23 mouse cellular contexts compared by ENCODE assay signal in the genomic region with DNA sequence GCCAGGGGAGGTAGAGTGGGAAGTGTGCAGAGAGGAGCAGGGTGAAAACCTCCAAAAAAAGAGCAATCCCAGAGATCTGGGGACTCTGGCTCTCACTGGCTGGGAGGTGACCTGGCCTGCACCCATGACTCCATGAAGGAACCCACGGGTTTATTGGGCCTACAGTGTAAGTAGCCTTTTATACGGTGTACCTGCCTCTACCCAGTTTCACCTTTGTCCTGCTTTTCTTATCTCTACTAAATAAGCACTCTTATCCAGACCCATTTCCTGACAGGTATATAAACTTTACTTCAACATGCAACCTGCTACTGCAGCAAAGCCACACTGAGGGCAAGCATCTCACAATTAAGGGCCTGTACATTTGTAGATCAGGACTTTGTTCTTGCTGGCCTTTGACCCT.
DNase-seq lines count a peak whose midpoint lies in the region; ATAC-seq and TF ChIP-seq lines count a peak whose summit lies in the region.
"Had no signal": no experiment of that assay in that cellular context is flagged by ENCODE, and none has a peak within 500 bp of the region (broad histone marks: within the 10 kb centered on the region; RNA-seq: fewer than 3 reads in every experiment).

No protein-coding gene starts in this region.

- ATAC-seq in liver, postnatal 0 days: peak; percentile 58
- ATAC-seq in liver, embryonic 12.5 days: no peak
- ATAC-seq in intestine, postnatal 0 days: peak; percentile 86
- no peak for ATAC-seq in limb, embryonic 15.5 days (ENCODE audit: insufficient number of reproducible peaks, low FRiP score, low TSS enrichment, low read depth)
- ATAC-seq in midbrain, embryonic 16.5 days: no peak
- ATAC-seq: forebrain, embryonic 14.5 days; hindbrain, postnatal 0 days had no signal

- TF ChIP-seq EP300 in liver, postnatal 0 days (IDR thresholded peaks at IDR 0.05; ENCODE audit: low read depth): no peak

- H3K4me1 ChIP-seq in liver, postnatal 0 days (ENCODE audit: insufficient read depth): peaks cover 9% of the 10 kb centered on the region
- 0 out of 2 replicates have a peak, but pooled peaks cover 3% of the 10 kb centered on the region for H3K4me1 ChIP-seq in liver, embryonic 12.5 days
- H3K4me1 ChIP-seq in intestine, postnatal 0 days (replicated peaks; ENCODE audit: control insufficient read depth, insufficient read depth, low read length): 0 out of 2 replicates have a peak, but pooled peaks cover 3% of the 10 kb centered on the region
- peaks cover 26% of the 10 kb centered on the region for H3K4me1 ChIP-seq in limb, embryonic 15.5 days
- peaks cover 29% of the 10 kb centered on the region for H3K4me1 ChIP-seq in midbrain, embryonic 16.5 days (ENCODE audit: control insufficient read depth, insufficient read depth, low read length)

- H3K9me3 ChIP-seq in liver, postnatal 0 days (ENCODE audit: low read length): no peaks in the 10 kb centered on the region
- H3K9me3 ChIP-seq in liver, embryonic 12.5 days (replicated peaks): no peaks in the 10 kb centered on the region
- no peaks in the 10 kb centered on the region for H3K9me3 ChIP-seq in intestine, postnatal 0 days (ENCODE audit: control insufficient read depth)
- H3K9me3 ChIP-seq in limb, embryonic 15.5 days: no peaks in the 10 kb centered on the region
- no peaks in the 10 kb centered on the region for H3K9me3 ChIP-seq in midbrain, embryonic 16.5 days (replicated peaks; ENCODE audit: control insufficient read depth, low read length, poor library complexity, severe bottlenecking)
- H3K9me3 ChIP-seq: embryonic facial prominence, embryonic 13.5 days; forebrain, embryonic 10.5 days; heart, embryonic 10.5 days; hindbrain, embryonic 12.5 days had no signal

- no peaks in the 10 kb centered on the region for H3K36me3 ChIP-seq in liver, postnatal 0 days (replicated peaks; ENCODE audit: insufficient read depth, low read length)
- no peaks in the 10 kb centered on the region for H3K36me3 ChIP-seq in liver, embryonic 12.5 days
- H3K36me3 ChIP-seq in intestine, postnatal 0 days (ENCODE audit: control insufficient read depth, insufficient read depth): no peaks in the 10 kb centered on the region
- no peaks in the 10 kb centered on the region for H3K36me3 ChIP-seq in limb, embryonic 15.5 days
- H3K36me3 ChIP-seq in midbrain, embryonic 16.5 days (ENCODE audit: control insufficient read depth, insufficient read depth, low read length): no peaks in the 10 kb centered on the region
- H3K36me3 ChIP-seq: embryonic facial prominence, embryonic 13.5 days; forebrain, embryonic 10.5 days; heart, embryonic 10.5 days; hindbrain, embryonic 12.5 days had no signal

- DNase-seq in liver, postnatal 0 days: no peak
- DNase-seq in spleen, postnatal 14 days (ENCODE audit: low spot score in 2 of 2): no peak
- DNase-seq in layer of hippocampus, adult 11-12 months (ENCODE audit: low spot score): no peak
- DNase-seq: adrenal gland, adult 2 months; adrenal gland, postnatal 25 days; cerebellum, adult 11-12 months; cerebellum, adult 9-10 months; cerebellum, postnatal 25 days; gastrocnemius, postnatal 36 days; heart, adult 18-20 months; heart, postnatal 10 days; heart, postnatal 4 days had no signal

- no peak overlapping the region for H3K4me3 ChIP-seq in liver, postnatal 0 days (ENCODE audit: low read depth, low read length)
- no peak overlapping the region for H3K4me3 ChIP-seq in liver, embryonic 12.5 days
- H3K4me3 ChIP-seq in intestine, postnatal 0 days (ENCODE audit: low read depth, low read length): no peak overlapping the region
- no peak overlapping the region for H3K4me3 ChIP-seq in limb, embryonic 15.5 days
- H3K4me3 ChIP-seq in midbrain, embryonic 16.5 days (ENCODE audit: low read depth, low read length): no peak overlapping the region
- H3K4me3 ChIP-seq: embryonic facial prominence, embryonic 13.5 days; erythroblast, embryonic 14.5 days; forebrain, embryonic 10.5 days; heart, embryonic 10.5 days; hindbrain, embryonic 12.5 days had no signal

- H3K27me3 ChIP-seq in liver, postnatal 0 days (ENCODE audit: insufficient read depth, low read length): no peaks in the 10 kb centered on the region
- no peaks in the 10 kb centered on the region for H3K27me3 ChIP-seq in liver, embryonic 12.5 days (replicated peaks)
- H3K27me3 ChIP-seq in intestine, postnatal 0 days (replicated peaks; ENCODE audit: control insufficient read depth, insufficient read depth, low read length): no peaks in the 10 kb centered on the region
- H3K27me3 ChIP-seq in limb, embryonic 15.5 days: no peaks in the 10 kb centered on the region
- no peaks in the 10 kb centered on the region for H3K27me3 ChIP-seq in midbrain, embryonic 16.5 days (ENCODE audit: control insufficient read depth, insufficient read depth, low read depth, low read length)
- H3K27me3 ChIP-seq: embryonic facial prominence, embryonic 13.5 days; hindbrain, embryonic 12.5 days had no signal

- H3K27ac ChIP-seq in liver, postnatal 0 days (ENCODE audit: low read depth): peak overlapping the region; percentile 44; the same call in 1 of the 2 replicates
- H3K27ac ChIP-seq in liver, embryonic 12.5 days: no peak overlapping the region
- no peak overlapping the region for H3K27ac ChIP-seq in intestine, postnatal 0 days (ENCODE audit: low read depth, low read length)
- peak overlapping the region; percentile 77 for H3K27ac ChIP-seq in limb, embryonic 15.5 days
- no peak overlapping the region for H3K27ac ChIP-seq in midbrain, embryonic 16.5 days (ENCODE audit: low read length)
- H3K27ac ChIP-seq: embryonic facial prominence, embryonic 13.5 days; forebrain, embryonic 10.5 days; heart, embryonic 10.5 days; hindbrain, embryonic 12.5 days; hindbrain, postnatal 0 days had no signal

- TF ChIP-seq CTCF in liver, postnatal 0 days (IDR thresholded peaks at IDR 0.05; ENCODE audit: low read depth): no peak
- no peak for TF ChIP-seq CTCF in intestine, postnatal 0 days (IDR thresholded peaks at IDR 0.05; ENCODE audit: low read depth)

- 65% methylated on average over 2 of the region's 2 CpGs for WGBS in liver, postnatal 0 days (ENCODE audit: insufficient replicate concordance)
- WGBS in liver, embryonic 12.5 days (ENCODE audit: insufficient replicate concordance): 56% methylated on average over 2 of the region's 2 CpGs
- WGBS in intestine, postnatal 0 days: 22% methylated on average over 2 of the region's 2 CpGs
- 73% methylated on average over 2 of the region's 2 CpGs for WGBS in limb, embryonic 15.5 days
- WGBS in midbrain, embryonic 16.5 days: 87% methylated on average over 2 of the region's 2 CpGs

- H3K9ac ChIP-seq in liver, postnatal 0 days (replicated peaks): no peak overlapping the region
- H3K9ac ChIP-seq in liver, embryonic 12.5 days: no peak overlapping the region
- no peak overlapping the region for H3K9ac ChIP-seq in intestine, postnatal 0 days (ENCODE audit: low read depth, low read length)
- H3K9ac ChIP-seq in limb, embryonic 15.5 days: no peak overlapping the region
- H3K9ac ChIP-seq in midbrain, embryonic 16.5 days (ENCODE audit: low read depth, low read length): no peak overlapping the region
- H3K9ac ChIP-seq: embryonic facial prominence, embryonic 13.5 days; hindbrain, embryonic 12.5 days had no signal

- no peak overlapping the region for H3K4me2 ChIP-seq in liver, postnatal 0 days (ENCODE audit: low read depth, low read length)
- no peak overlapping the region for H3K4me2 ChIP-seq in liver, embryonic 12.5 days
- H3K4me2 ChIP-seq in intestine, postnatal 0 days (replicated peaks; ENCODE audit: low read depth): no peak overlapping the region
- H3K4me2 ChIP-seq in limb, embryonic 15.5 days: no peak overlapping the region
- H3K4me2 ChIP-seq in midbrain, embryonic 16.5 days (ENCODE audit: low read length): no peak overlapping the region
- H3K4me2 ChIP-seq: embryonic facial prominence, embryonic 13.5 days; hindbrain, embryonic 12.5 days had no signal

Comparison
In these comparisons a context has a peak if more than half of its experiments do, and no peak if none do; other contexts are left out.
1. ATAC-seq: peak in liver, postnatal 0 days (single experiment) and intestine, postnatal 0 days (single experiment); none in liver, embryonic 12.5 days (single experiment), limb, embryonic 15.5 days (single experiment) and midbrain, embryonic 16.5 days (single experiment).
2. H3K27ac ChIP-seq: peak in liver, postnatal 0 days (single experiment) and limb, embryonic 15.5 days (single experiment); none in liver, embryonic 12.5 days (single experiment), intestine, postnatal 0 days (single experiment) and midbrain, embryonic 16.5 days (single experiment).